Mouse (Mus musculus) layer of hippocampus, adult 8-10 months (tissue): ENCODE measurements around the gene Filip1. TPM values are rescaled to one million over a fixed set of nuclear protein-coding genes. Genes with fewer than 3 reads are reported as not detected.

Experiments
- DNase-seq, 2 experiments: peaks; one replicate each; pipeline ENCODE4 v3.0.0; 2022; ENCODE audit warnings: low spot score in 2 of 2
- total RNA-seq, 4 experiments: library from RNA; stranded (reverse); gene quantifications; 2 replicates each; pipeline ENCODE4 v1.2.4; 2022

Filip1 gene
- total RNA-seq, 4 experiments from 2014 or later, result 8.2 to 14.3 (median 12.0) TPM

GRCm38 (mm10) chr9:79914276-79914675 is 98.4 kb downstream of the Filip1 start:
- no peak for DNase-seq

DNA sequence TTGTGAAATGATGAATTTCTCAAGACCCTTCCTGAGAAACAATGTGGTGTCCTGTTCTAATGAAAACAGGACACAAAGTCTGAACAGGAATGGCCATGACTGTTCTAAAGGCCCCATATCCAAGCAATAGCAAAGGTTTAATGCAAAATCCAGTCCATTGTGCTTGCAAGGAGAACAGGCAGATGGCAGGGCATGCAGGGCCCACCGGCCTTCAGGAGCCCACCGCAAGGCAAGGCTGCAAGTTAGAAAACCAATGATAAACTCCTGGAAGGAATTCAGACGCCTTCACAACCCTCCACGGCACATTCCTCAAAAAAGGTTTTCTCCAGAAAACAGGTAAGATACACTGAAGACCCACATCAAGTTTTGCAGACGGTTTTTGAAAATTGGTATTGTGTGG is 99.7 kb downstream of the Filip1 start:
- no peak for DNase-seq

DNA sequence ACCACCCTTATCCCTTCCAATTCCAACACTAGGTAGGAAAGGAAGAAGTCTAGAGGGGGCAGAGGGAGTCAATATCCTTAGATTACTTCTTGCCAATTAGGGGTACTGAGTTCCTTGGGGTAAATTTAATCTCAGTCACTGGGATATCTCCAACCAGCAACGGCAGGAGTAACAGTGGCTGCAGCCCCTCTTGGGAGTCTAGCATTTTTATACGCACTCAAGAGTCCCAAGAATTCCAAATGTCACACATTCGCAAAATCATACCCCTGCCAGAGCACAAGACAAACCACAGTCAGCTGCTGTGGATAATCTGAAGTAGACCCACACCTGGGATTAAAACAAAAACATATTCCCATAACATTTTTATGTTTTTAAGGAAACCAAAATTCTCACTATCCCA is 102.5 kb downstream of the Filip1 start:
- no peak for DNase-seq

GRCm38 (mm10) chr9:79898815-79899214 is 113.8 kb downstream of the Filip1 start:
- DNase-seq, result no peak

- no peak for DNase-seq
Measured at GRCm38 (mm10) chr9:79894665-79895064, 118.0 kb downstream of the Filip1 start.

DNA sequence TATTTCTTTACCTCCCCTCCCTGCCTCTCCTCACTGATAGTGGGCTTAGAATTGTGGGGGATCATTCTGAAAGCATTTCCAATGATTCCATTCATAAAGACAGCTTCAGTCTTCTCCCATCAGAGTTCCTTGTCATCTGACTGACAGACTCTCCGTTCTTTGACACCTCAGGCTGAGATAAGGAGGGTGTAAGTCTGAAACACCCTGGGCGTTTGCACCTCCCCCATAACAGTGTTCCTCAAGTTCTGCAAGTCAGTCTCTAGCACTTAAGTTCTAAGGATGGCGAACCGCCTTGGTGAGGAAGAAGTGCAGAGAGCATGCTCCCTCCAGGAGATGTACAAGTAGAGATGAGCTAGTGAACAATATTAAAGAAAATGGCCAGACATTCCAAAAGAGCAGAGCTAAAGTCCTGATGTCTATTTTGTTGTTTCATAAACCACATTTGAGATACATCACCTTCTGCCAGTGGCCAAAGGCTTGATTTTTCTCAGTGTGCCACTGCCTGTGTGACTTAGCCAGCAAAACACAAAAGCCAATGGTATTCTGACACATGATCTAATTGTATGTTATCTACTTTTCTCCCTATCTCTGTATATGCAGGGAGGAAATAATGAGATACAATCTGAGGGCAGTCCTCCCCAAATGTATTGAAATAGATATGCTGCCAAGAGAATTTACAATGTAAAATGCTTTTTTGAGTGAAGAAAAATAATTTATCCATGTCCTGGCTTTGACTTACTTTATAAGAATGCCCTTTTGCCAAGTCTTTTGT is 118.6 kb downstream of the Filip1 start:
- no peak for DNase-seq

- no peak for DNase-seq
Measured at GRCm38 (mm10) chr9:79892183-79892582, 120.5 kb downstream of the Filip1 start.

DNA sequence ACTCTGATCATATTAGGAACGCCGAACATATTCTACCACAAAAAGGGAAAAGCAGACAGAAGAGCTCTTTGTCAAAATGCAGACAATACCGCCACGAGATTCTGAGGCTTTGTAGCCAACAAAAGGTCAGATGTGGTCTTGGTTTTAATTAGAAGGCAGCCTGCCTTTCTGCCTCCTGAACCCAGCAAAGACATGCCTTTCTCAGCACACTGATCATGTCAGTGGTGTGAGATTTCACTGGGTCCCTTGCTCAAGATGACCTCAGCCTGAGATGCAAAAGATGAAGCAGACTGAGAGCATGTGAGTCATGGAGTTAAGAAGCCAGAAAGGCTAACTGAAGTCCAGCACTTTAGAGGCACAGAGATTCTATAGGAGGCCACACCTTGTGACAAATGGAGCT is 122.2 kb downstream of the Filip1 start:
- no peak for DNase-seq

GRCm38 (mm10) chr9:79889132-79889531 is 123.5 kb downstream of the Filip1 start:
- DNase-seq, result no peak

DNA sequence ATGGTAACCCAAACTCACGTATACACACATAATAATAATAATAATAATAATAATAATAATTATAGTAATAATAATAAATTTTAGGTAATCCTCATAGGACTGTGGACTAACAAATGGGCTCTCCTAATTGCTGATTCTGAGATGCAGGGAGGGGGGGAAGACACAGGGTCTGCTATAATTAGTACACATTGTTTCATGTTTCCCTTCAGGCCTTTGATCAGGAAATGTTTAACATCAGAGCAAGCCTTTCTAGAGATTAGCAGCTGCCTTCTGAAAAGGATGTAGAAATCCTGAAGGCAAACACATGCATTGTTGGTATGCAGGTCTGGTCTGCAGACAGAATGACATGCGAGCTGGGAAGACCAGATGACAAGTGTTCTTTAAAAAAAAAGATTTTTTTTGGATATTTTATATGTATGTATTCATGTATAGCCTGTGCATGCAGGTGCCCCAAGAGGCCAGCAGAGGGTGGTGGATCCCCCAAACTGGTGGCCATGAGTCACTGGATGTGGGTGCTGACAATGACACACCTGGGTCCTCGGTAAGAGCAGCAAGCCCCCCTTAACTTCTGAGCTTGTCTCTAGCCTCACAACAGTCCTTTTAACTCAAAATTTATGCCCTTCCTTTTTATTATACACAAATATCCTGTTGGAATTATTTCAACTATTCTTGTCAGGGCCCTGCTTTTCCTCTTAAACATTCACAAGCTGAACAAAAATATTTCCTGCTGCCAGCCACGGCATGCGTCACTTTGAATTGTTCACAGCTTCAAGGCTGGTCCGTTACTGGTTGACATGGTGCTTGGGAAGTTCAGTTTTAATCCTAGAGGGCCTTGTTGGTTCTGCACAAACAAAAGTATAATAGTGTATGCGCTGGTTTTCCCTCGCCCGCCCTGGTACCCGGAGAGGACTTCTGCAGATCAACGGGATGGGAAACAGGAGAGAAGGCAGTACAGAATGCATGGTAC is 127.1 kb downstream of the Filip1 start:
- DNase-seq, result no peak

GRCm38 (mm10) chr9:79883139-79883538 is 129.5 kb downstream of the Filip1 start:
- no peak for DNase-seq

DNA sequence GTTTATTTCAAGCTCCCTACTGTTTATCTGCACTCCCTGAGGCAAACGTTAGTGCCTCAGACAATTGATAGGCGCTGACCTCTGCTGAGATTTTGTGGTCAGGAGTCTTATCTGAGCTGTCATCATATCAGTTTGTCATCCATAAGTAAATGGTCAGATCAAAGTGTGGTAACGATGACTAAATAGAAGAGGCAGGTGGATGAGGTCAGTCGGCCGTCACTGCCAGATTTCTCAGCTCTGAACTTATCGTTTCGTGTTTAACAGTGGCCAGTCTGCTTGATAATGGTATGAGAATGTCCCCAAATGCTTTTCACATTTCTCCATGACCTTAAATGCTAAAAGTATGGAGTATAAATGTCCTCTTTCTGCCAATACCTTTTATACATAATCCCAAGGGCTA is 132.6 kb downstream of the Filip1 start:
- DNase-seq, result no peak

- no peak for DNase-seq
Measured at GRCm38 (mm10) chr9:79875522-79876131, 137.0 kb downstream of the Filip1 start.

GRCm38 (mm10) chr9:79872598-79872997 is 140.1 kb downstream of the Filip1 start:
- no peak for DNase-seq

- DNase-seq, result no peak
Measured at GRCm38 (mm10) chr9:79869512-79869911, 143.1 kb downstream of the Filip1 start.

- DNase-seq, result no peak
Measured at GRCm38 (mm10) chr9:79865998-79866397, 146.7 kb downstream of the Filip1 start.

DNA sequence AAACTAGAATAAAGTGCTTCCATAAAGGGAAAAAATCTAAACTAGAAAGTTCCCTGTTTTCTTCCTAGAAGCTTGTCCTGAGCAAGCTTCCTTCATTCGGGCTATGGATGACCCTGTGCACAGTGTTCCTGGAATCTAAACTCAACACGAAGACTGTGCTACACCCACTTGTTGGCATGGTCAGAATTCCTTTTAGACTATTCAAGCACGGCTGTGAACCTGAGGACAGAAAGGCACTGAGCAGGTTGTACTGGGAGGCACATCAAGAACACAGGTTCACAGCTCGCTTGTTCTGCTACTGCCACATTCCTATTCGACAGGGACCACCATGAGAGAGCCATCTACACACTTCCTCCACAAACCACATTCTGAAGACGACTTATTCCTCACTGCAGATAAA is 150.1 kb downstream of the Filip1 start:
- no peak for DNase-seq

DNA sequence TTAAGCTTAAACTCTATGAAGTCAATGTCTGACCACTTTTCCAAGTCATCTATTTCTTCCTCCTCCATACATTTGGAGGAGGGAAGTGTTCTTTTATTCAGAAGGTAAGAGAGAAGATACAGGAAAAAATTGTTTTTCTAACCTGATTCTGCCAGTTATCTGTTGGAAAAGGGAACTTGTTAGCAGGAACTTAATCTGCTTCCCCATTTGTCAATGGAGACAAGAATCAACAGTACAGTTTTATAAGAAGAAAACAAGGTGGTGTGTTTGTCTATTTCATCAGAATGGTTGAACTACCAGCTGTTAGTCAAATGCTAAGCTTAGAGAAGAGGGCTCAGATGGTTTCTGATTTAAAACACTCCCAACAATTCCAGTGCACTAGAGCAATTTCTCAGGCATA is 165.6 kb downstream of the Filip1 start:
- no peak for DNase-seq

- DNase-seq, result no peak
Measured at GRCm38 (mm10) chr9:79842615-79843014, 170.0 kb downstream of the Filip1 start.

DNA sequence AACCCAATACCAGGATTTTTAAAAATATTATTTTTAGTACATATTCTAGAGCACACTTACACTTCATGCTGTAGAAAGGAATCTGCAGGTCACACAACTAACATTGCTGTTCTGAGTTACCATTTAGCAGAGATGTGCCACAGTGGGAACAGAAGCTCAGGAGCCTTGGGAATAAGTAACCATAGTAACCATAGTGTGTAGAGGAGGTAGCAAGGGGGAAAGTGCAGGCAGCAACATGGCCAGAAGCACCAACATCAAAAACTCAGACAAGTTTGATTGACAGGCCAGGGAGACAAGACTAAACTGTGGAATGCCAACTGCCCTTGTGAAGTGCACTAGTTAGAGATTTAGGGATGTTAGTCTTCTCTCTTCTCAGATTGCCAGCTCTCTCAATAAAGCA is 170.6 kb downstream of the Filip1 start:
- no peak for DNase-seq

DNA sequence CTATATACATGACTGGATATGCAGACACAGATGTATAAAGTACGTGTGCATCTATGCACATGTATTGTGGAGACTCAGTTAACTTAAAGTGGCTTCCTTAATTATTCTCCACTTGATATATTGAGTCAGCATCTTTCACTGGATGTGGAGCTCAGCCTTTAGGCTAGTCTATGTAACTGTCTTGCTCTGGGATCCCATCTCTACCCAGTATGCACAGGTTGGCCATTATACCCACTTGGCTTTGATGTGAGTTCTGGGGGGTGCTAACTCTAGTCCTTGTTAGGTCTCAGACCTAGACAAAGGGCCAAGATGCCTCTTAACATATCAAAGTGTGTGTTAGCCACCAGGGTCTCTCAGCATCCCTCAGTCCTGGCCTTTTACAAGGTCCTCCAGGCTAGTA is 181.4 kb downstream of the Filip1 start:
- no peak for DNase-seq

- no peak for DNase-seq
Measured at GRCm38 (mm10) chr9:79830874-79831273, 181.8 kb downstream of the Filip1 start.
